Mouse (Mus musculus) lung, postnatal 0 days (tissue): ENCODE measurements around the gene Traf2. TPM values are rescaled to one million over a fixed set of nuclear protein-coding genes. Genes with fewer than 3 reads are reported as not detected.

ENCODE experiments used
- ATAC-seq: fragments of 200-750 bp; cut with Nextera tagmentation; 2 replicates; pipeline ENCODE4 v1.8.0; 2017; ENCODE audit warnings: moderate library complexity
- DNase-seq: peaks from one replicate; pipeline ENCODE4 v3.0.0-alpha.2; 2016; ENCODE audit warnings: low spot score
- H3K27ac ChIP-seq: fragments of 300-500 bp; sonication (generic); 2 replicates; pipeline ENCODE4 v1.5.1; 2014; ENCODE audit warnings: antibody characterized with exemption, mild to moderate bottlenecking, low read length, mixed read lengths
- H3K27me3 ChIP-seq: fragments of 300-500 bp; sonication (generic); replicated peaks from 2 replicates; pipeline ENCODE4 v1.6.1; 2014; ENCODE audit warnings: low read length, mixed read lengths; ENCODE audit not compliant: insufficient read depth
- H3K36me3 ChIP-seq: fragments of 300-500 bp; sonication (generic); 2 replicates; pipeline ENCODE4 v1.6.1; 2014; ENCODE audit warnings: low read length, mixed read lengths; ENCODE audit not compliant: insufficient read depth
- H3K4me1 ChIP-seq: fragments of 300-500 bp; sonication (generic); 2 replicates; pipeline ENCODE4 v1.6.1; 2014; ENCODE audit warnings: antibody characterized with exemption, low read depth, low read length, mixed read lengths; ENCODE audit not compliant: insufficient read depth
- H3K4me2 ChIP-seq: fragments of 300-500 bp; sonication (generic); replicated peaks from 2 replicates; pipeline ENCODE4 v1.6.1; 2014; ENCODE audit warnings: low read depth, mild to moderate bottlenecking, low read length, moderate library complexity, mixed read lengths
- H3K4me3 ChIP-seq: fragments of 300-500 bp; sonication (generic); 2 replicates; pipeline ENCODE4 v1.5.1; 2014; ENCODE audit warnings: low read depth, low read length
- H3K9ac ChIP-seq: fragments of 300-500 bp; sonication (generic); replicated peaks from 2 replicates; pipeline ENCODE4 v1.6.1; 2014; ENCODE audit warnings: low read depth, mild to moderate bottlenecking
- H3K9me3 ChIP-seq: fragments of 300-500 bp; sonication (generic); 2 replicates; pipeline ENCODE4 v1.6.1; 2016; ENCODE audit warnings: low read length, mixed read lengths
- CTCF ChIP-seq: IDR thresholded peaks from 2 replicates; pipeline ENCODE4 v1.5.1; 2016; ENCODE audit warnings: antibody characterized with exemption, mild to moderate bottlenecking
- EP300 ChIP-seq: IDR thresholded peaks from 2 replicates; pipeline ENCODE4 v1.6.1; 2016; ENCODE audit warnings: antibody characterized with exemption, mild to moderate bottlenecking, control low read depth
- WGBS: fragments of 180-500 bp; shearing (Covaris S2); extraction: QIAGEN DNeasy Blood & Tissue Kit; methylation state at CpG from one replicate; pipeline ENCODE4 v1.1.7; 2014; 5-methylcytosine and 5-hydroxymethylcytosine counted together
- polyA plus RNA-seq: library from polyadenylated mRNA; unstranded; fragments of >200 nt; fragmentation: Nextera tagmentation; extraction: Ambion mirVana; gene quantifications from 2 replicates; pipeline ENCODE4 v1.2.1, GENCODE M21; 2015

Gene Traf2
- polyA plus RNA-seq, 1 experiment from 2014 or later: 21.0 TPM

DNA sequence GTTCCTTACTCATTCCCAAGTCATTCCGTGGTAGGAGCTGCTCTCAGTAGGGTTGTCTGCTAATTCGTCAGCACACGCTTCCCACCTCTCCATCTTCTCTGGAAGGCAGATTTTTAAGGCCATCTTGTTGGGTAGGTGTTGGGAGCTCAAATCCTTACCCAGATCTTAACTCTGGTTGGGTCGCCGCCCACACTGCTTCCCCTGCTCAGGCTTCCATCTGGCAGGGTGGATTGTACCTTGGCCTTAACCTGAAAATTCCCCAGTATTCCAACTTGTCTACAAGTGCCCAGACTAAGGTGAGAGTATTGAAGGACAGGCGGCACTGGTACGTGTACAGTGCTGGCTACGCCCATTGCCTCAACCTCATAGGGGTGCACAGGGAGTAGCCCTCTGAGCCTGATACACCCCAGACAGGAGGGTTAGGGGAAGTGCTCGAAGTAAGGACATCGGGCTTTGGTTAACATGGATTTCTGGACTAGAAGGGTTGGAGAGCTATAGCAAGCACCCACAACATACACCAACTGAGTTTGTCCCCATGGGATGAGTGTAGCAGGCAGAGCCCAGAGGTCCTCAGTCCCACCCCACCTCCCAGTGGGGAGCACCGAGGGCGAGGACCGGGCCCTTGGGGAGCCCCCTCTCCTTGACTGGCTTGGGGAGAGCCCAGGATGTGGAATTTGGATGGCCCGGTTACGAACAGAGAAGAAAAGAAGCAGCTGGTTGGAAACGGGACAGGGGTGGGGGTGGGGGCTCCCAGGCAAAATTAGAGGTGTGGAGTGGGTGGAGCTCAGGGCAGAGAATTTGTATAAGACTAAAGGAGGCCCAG, 29.5 kb upstream of the Traf2 start:
- Histone ChIP-seq H3K9me3 (no peaks in the 10 kb centered on the region), H3K9ac (no peak overlapping the region), H3K27me3 (peaks cover 53% of the 10 kb centered on the region), H3K4me1 (peaks cover 26% of the 10 kb centered on the region), H3K36me3 (no peaks in the 10 kb centered on the region), H3K4me3 (no peak overlapping the region), H3K4me2 (no peak overlapping the region), H3K27ac (no peak overlapping the region)
- DNase-seq: no peak
- no peak for ATAC-seq
- no peak for TF ChIP-seq EP300
- no peak for TF ChIP-seq CTCF
- 72% methylated on average over 16 of the region's 16 CpGs for WGBS

GRCm38 (mm10) chr2:25575432-25576027, 28.8 kb upstream of the Traf2 start:
- DNase-seq: peak; percentile 72
- H3K4me3 ChIP-seq: peak overlapping the region; percentile 46
- no peaks in the 10 kb centered on the region for H3K36me3 ChIP-seq
- WGBS: 7% methylated on average over 21 of the region's 21 CpGs
- TF ChIP-seq CTCF: no peak
- no peak for TF ChIP-seq EP300
- H3K4me2 ChIP-seq: peak overlapping the region; percentile 81
- peaks cover 23% of the 10 kb centered on the region for H3K4me1 ChIP-seq
- H3K27me3 ChIP-seq: peaks cover 46% of the 10 kb centered on the region
- no peaks in the 10 kb centered on the region for H3K9me3 ChIP-seq
- peak; percentile 27 for ATAC-seq
- peak overlapping the region; percentile 23; the same call in 1 of the 2 replicates for H3K9ac ChIP-seq
- peak overlapping the region; percentile 87; the same call in 1 of the 2 replicates for H3K27ac ChIP-seq

DNA sequence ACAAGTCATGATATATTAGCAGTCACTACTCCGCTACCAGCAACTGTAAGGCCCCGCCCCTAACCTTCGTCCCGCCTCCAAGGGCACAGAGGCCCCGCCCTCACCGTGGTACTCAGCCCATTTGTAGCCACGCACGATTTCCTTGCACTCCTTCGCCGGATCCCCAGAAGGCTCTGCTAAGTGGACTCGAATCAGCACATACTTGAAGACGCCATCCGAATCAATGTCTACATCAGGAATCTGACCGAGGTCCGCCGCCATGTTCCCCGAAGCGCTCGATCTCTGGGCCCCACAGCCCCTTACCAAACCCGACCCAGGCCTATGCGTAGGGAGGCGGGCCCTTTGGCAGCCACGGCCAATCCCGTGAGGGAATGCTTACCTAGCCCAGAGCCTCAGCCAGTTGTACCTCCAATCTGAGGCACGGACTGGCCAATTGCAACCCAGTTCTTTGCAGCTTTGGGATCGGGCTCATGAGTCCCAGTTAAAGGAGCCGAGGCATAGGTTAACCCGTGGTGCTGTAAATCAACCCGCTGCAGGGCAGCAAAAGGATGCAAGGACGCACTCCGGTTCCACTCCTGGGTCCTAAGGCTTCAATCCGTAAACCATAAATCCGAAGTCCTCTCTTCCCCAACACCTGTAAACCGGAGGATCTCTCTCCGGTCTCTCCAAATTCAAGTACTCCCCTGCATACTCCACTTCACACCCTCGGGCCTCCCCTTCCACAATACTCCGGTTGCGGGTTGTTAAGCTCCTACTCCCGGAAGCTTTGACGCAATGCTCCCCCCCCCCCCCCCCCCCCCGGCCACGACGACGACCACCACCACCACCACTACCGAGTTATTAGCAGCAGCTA, 28.1 kb upstream of the Traf2 start, which contains the start of the genes Mamdc4 and Phpt1:
Mamdc4 (minus strand) TSS at position 267 of the 853 bp plus-strand sequence.
Phpt1 (minus strand) TSS at position 646 of the 853 bp plus-strand sequence.
- H3K9me3 ChIP-seq: no peaks in the 10 kb centered on the region
- H3K27me3 ChIP-seq: peaks cover 39% of the 10 kb centered on the region
- peak within 1 kb of the TSS; percentile 46 for H3K4me3 ChIP-seq
- no peaks in the 10 kb centered on the region for H3K36me3 ChIP-seq
- TF ChIP-seq EP300 (no peak), CTCF (no peak)
- H3K4me2 ChIP-seq: peak within 1 kb of the TSS; percentile 81
- 1% methylated on average over 41 of the region's 45 CpGs for WGBS
- H3K9ac ChIP-seq: peak within 1 kb of the TSS; percentile 46
- ATAC-seq (peak; percentile 98), DNase-seq (peak; percentile 99)
- H3K4me1 ChIP-seq: peaks cover 23% of the 10 kb centered on the region
- peak within 1 kb of the TSS; percentile 87 for H3K27ac ChIP-seq

GRCm38 (mm10) chr2:25574136-25574535, 27.4 kb upstream of the Traf2 start:
- Histone ChIP-seq H3K4me3 (peak overlapping the region; percentile 46), H3K4me1 (peaks cover 17% of the 10 kb centered on the region), H3K36me3 (no peaks in the 10 kb centered on the region), H3K27ac (peak overlapping the region; percentile 87; the same call in 1 of the 2 replicates), H3K4me2 (peak overlapping the region; percentile 81), H3K9me3 (no peaks in the 10 kb centered on the region), H3K27me3 (peaks cover 32% of the 10 kb centered on the region), H3K9ac (peak overlapping the region; percentile 46)
- no peak for ATAC-seq
- DNase-seq: no peak
- TF ChIP-seq EP300 (no peak), CTCF (no peak)
- WGBS: 17% methylated on average over 11 of the region's 11 CpGs

DNA sequence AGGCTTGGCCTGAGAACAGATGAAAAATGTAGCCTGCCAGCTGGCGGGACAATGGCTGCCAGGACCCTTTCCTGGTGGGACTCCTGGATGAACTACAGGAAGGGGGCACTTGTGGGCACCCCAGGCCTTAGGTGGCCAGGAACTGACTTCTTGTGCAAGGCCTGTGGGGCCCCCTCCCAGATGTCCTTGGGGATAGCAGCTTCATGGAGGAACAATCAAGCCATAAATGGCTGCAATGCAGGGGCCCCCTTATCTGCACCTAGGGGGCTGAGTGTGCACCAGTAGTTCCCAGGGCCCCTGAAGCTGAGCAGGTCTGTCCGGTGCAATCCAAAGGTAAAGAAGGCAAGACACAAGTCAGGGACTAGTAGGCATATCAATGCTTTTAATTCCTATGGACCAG, 26.3 kb upstream of the Traf2 start:
- H3K9ac ChIP-seq: no peak overlapping the region
- no peaks in the 10 kb centered on the region for H3K36me3 ChIP-seq
- no peak overlapping the region for H3K4me3 ChIP-seq
- peaks cover 12% of the 10 kb centered on the region for H3K4me1 ChIP-seq
- H3K27me3 ChIP-seq: peaks cover 22% of the 10 kb centered on the region
- TF ChIP-seq EP300: no peak
- no peak for TF ChIP-seq CTCF
- no peak overlapping the region for H3K27ac ChIP-seq
- H3K4me2 ChIP-seq: no peak overlapping the region
- DNase-seq: no peak
- no peak for ATAC-seq
- H3K9me3 ChIP-seq: no peaks in the 10 kb centered on the region
- 94% methylated on average over 2 of the region's 2 CpGs for WGBS

DNA sequence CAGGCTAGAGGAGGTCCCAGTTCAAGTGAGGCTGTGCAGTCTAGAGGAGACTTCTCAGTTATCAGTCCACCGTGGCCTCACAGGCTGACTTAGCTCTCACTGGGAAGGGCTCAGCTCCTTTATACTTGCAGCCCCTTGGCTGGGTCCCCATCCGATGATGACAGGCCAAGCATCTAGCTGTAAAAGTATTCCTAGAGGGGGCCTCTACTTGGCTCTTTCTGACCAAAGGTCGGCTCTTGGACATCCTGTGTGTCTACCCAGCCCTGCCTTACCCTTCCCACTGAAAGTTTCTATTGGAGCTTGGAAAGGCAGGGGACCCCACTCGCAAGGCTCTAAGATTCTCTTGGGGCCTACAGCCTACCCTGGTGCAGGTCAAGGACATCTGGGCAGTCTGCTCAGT, 24.5 kb upstream of the Traf2 start:
- Histone ChIP-seq H3K4me1 (peaks cover 3% of the 10 kb centered on the region; the same call in 1 of the 2 replicates), H3K27me3 (peaks cover 3% of the 10 kb centered on the region; the same call in 1 of the 2 replicates), H3K4me3 (no peak overlapping the region), H3K9ac (no peak overlapping the region), H3K27ac (no peak overlapping the region), H3K36me3 (no peaks in the 10 kb centered on the region), H3K9me3 (no peaks in the 10 kb centered on the region), H3K4me2 (no peak overlapping the region)
- no peak for TF ChIP-seq CTCF
- no peak for TF ChIP-seq EP300
- 85% methylated on average over 4 of the region's 4 CpGs for WGBS
- DNase-seq (no peak), ATAC-seq (no peak)
